Mouse (Mus musculus): ENCODE results near the gene Cfap77.
A peak's percentile ranks its signal among the peaks of the same experiment; 100 is the strongest.

Cfap77 gene

DNA sequence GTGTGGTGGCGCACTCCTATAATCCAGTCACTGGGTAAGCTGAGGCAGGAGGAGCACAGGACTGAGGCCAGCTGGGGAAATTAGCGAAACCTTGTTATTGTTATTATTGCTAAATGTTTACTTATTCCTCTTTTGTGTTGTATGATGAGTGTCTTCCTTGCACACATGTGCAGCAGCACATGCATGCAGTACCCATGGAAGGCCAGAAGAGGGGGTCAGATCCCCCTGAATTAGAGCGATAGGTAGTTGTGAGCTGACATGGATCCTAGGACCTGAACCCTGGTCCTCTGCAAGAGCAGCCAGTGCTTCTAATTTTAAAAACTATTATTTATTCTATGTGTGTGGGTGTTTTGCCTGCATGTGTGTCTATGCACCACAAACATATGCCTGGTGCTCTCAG lies 124.3 kb downstream of the Cfap77 start:
- DNase-seq (ENCODE audit: low read depth), result no peak

- peak; percentile 16 for DNase-seq (ENCODE audit: low read depth)
Measured at GRCm38 (mm10) chr2:28923912-28924311, 131.0 kb downstream of the Cfap77 start.

DNA sequence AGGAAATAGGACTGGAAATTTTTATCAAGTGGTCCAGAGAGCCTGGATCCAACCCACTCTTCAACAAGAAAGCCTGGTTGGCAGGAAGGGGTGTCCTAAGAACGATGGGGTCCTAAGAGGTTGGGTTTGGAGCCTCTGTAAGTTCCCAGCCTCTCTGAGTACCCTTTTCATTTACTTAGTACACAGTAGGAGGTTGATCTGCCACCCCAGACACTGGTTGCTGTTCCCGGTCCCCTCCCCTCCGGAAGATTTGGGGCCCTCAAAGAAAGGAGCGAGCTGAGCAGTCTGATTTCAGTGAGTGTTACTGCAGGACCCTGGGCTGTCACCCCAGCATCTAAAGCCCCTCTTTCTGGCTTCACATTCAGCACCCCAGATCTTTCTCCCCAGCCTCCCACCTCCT lies 135.9 kb downstream of the Cfap77 start:
- no peak for DNase-seq (ENCODE audit: low read depth)

GRCm38 (mm10) chr2:28917518-28918361 lies 137.1 kb downstream of the Cfap77 start:
- no peak for DNase-seq (ENCODE audit: low read depth)

DNA sequence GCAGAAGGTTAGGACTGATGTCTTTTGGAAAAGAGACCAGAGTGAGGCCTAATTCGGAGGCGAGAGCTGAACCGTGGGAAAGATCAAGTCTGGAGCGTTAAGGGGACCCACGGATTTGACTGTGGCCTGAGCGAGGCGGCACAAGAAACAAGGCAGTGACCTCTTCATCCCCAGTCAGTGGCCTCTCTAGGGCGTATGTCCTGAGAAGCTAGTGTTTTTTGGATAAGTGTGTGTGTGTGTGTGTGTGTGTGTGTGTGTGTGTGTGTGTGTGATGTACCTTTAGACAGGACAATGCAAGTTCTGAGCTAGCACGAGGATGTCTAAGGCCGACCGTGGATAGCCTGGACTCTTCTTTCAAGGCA lies 137.7 kb downstream of the Cfap77 start:
- no peak for DNase-seq (ENCODE audit: low read depth)

GRCm38 (mm10) chr2:28916513-28916865 lies 138.4 kb downstream of the Cfap77 start, which contains the start of gene Barhl1:
Barhl1 (minus strand) TSS chr2:28916668.
- no peak for DNase-seq (ENCODE audit: low read depth)

- DNase-seq (ENCODE audit: low read depth), result peak; percentile 60
Measured at GRCm38 (mm10) chr2:28915768-28916512, 138.9 kb downstream of the Cfap77 start.

- no peak for DNase-seq (ENCODE audit: low read depth)
Measured at GRCm38 (mm10) chr2:28915104-28915738, 139.6 kb downstream of the Cfap77 start.

DNA sequence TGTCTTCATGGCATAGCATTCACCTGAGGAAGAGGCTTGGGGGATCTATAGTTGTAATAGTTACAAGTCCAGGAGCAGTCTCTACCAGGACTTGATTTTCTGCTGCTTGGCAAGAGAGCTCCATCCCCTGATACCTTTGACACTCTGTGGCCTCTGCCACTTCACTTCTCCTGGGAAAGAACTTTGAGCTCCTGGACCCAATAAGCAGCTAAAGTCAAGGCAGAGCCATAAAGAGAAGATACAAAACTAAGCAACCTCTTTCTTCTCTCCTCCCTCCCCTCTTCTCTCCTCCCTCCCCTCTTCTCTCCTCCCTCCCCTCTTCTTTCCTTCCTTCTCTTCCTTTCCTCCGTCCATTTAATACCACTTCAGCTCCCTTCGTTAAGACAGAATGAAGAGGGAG lies 140.7 kb downstream of the Cfap77 start:
- DNase-seq (ENCODE audit: low read depth), result no peak

DNA sequence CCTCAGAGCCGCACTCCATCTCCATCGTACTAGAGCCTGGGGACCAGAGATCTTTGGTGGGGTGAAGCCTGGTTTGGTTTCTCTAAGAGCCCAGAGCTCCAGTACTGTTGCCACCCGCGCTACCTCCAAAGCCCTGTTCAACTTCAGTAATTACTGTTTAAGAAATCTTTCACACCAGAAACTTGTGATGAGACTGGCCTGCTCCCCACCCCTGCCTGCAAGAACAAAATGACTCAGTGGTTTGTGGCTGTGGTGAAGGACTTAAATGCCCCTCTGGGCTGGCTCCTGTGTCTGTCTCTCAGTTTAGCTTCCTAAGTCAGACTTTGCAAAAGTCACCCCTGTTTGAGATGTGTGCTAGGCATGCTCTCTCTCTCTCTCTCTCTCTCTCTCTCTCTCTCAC lies 141.9 kb downstream of the Cfap77 start:
- DNase-seq (ENCODE audit: low read depth), result no peak

- no peak for DNase-seq (ENCODE audit: low read depth)
Measured at GRCm38 (mm10) chr2:28912039-28912700, 142.7 kb downstream of the Cfap77 start.

DNA sequence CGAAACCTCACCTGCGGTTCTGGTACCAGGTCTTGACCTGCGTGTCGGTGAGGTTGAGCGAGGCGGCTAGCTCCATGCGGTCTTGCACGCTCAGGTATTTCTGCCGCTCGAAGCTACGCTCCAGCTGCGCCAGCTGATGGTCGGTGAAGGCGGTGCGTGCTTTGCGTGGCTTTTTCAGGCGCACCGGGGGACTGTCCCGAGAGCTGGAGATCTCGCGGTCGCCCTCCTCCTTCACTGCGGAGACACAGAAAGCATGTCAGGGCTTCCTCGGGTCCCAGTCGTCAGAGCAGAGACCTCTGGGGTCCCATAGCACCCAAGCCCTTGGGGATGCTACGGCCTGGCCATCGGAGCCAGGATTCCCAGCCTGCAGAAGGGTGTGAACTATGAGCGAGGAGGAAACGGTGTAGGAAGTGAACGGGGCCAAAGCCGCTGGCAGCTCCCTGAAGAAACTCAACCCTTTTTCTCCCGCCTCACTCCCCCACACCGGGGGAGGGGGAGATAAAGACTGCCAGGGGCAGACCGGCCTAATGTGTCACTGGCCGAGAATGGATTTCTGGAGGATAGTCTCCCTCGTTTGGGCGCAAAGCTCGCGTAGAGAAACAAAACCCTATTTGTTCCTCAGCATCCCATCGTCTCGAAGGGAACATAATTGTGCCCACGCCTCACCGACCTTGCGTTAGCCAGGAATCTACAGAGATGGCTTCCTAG lies 143.4 kb downstream of the Cfap77 start:
- no peak for DNase-seq (ENCODE audit: low read depth)

GRCm38 (mm10) chr2:28910877-28911276 lies 144.0 kb downstream of the Cfap77 start:
- no peak for DNase-seq (ENCODE audit: low read depth)

- no peak for DNase-seq (ENCODE audit: low read depth)
Measured at GRCm38 (mm10) chr2:28909818-28910710, 144.8 kb downstream of the Cfap77 start.

DNA sequence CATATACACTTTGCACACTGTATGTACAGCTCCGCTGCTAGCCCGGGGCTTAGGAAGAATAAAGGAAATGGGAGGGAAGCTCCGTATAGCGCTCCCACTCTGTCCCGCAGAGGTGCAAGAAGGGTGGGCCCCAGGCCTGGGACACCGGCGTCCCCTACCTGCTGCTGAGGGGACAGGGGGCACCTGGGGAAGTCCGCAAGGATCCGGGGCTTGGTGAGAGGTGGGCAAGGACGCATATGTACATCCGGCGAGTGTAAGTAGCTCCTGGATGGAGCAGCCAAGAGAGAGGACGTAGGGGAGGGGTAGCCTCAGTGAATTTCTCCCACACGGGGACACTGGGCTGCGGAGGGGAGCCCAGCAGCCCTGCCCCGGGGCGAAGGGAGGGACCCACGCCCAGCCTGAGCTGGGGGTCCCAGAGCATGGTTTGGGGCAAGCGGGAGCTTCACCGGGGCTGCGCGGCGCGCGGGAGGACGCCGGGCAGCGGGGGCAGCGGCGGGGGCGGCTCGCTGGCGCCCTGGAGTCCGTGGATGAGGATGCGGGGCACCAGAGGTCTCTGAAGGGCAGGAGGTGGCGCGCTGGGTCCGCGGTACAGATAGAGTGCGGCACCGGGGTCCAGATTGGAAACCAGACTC lies 145.6 kb downstream of the Cfap77 start:
- DNase-seq (ENCODE audit: low read depth), result no peak

DNA sequence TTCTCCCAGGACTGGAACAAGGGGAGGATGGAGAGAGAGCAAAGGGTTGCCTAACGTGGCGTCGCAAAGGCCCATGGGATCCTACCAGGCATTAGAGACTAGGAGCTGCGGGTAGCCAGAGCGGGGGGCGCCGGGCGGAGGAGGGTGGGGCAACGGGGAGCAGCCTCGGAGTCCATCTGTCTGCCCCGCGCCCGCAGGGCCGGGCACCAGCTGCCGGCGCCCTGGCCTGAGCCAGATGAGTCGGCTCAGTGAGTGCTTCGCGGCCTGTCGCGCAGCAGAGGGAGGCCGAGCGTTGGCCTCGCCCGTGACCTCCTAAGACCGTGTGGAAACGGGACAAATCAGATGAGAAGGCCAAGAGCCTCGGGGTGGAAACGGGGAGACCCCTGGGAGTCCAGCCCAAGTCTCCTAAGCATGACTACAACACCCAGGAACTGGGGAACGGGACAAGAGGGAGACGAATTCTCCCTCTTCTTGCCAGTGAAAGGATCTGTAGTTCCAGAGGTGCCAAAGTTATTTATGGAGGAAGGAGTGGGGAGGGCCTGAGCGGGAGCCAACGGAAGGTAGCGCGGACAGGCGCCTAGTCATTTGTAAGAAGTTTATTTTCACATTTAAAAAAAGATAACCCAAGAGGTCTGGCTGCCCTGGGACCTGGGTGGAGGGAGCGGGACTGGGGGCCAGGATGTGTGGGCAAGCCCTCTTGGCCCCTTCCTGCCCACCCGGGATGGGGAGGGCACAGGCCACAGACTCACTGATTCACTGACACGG lies 146.3 kb downstream of the Cfap77 start:
- no peak for DNase-seq (ENCODE audit: low read depth)

- DNase-seq (ENCODE audit: low read depth), result no peak
Measured at GRCm38 (mm10) chr2:28907691-28908388, 147.0 kb downstream of the Cfap77 start.

- DNase-seq (ENCODE audit: low read depth), result no peak
Measured at GRCm38 (mm10) chr2:28905561-28905960, 149.3 kb downstream of the Cfap77 start.

DNA sequence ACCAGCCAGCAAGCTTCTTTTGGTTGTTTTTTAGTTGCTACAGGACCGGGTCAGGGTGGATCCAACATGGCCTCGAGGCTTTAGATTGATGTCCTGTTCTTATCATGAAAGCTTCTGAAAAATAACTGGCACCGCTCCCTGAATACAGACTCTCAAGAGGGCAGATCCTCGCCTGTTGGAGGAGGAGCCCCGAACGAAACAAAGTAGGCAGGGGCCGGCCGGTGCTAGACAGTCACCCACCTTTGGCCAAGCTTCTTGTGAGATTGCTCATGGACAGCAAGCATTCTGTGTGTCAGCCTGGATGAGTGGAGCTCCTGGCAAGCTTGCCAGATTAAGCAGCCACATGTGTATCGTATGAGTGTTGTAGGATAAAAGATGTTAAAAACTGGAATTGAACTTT lies 150.1 kb downstream of the Cfap77 start:
- DNase-seq (ENCODE audit: low read depth), result no peak
